Mouse (Mus musculus): ENCODE data around the gene Smr2. TPM values are rescaled to one million over a fixed set of nuclear protein-coding genes. Genes with fewer than 3 reads are reported as not detected.
"Not testable (repeated sequence)": the region's sequence is repeated elsewhere in the genome, so short reads cannot be mapped to it uniquely, and the experiment has no call there.

Smr2 gene
- total RNA-seq (2015) (not detected in 2 replicates), total RNA-seq (2017) (not detected in 2 replicates)

DNA sequence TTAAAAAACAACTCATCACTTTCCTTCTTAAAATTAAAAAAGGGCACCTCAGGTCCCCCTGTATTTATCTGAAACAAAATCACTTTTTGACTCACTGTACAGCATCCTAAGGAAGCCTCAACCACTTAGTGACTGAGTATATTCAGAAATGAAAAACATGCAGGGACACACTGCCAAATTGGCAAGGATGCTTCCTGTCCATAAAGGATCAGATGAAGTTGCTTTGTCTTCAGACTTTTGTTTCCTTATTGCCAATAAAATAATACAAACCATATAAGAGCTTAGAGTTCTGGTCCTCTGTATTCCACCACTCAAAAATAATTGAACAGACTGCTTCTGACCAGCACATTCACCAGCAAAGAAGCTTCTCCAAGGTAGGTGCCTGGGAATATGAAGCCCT is at the start of gene Smr2:
TSS of gene Smr2 (plus strand) at position 301 of the 400 bp plus-strand sequence.
- not testable (repeated sequence) for ATAC-seq (replicated peaks; ENCODE audit: poor library complexity)

DNA sequence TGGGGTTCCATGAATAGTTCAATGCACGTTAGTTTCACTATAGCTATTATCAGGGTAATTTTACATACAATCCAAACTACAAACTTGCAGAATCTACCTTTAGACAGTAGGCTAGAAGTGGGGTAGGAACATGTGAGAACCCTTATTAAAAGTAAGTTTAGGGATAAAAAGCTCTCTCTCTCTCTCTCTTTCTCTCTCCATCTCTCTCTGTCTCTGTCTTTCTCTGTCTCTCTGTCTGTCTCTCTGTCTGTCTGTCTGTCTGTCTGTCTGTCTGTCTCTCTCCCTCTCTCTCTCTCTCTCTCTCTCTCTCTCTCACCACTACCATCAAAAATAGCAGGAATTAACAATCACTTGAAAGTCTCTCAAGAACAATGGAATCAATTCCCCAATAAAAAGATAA is 25.1 kb downstream of the Smr2 start, which contains the start of gene Gm11116:
TSS of gene Gm11116 (minus strand) at position 101 of the 400 bp plus-strand sequence.
- ATAC-seq (replicated peaks; ENCODE audit: poor library complexity): no peak

DNA sequence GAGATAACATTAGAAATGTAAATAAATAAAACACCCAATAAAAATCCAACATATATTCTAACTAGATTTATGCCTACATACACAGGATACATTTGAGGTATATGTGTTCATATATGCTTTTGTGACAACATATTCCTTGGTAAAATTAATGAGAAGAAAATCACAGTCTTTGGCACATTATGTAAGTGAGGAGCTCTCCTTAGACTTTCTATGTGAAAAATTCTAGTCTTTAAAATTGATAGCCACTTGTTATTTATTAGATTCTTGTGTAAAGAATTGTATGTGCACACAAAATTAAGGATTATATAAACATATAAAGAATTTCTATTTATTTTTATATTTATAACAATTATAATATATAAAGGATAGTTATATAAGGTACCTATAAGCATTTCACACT is 67.6 kb downstream of the Smr2 start, which contains the start of gene Gm11115:
TSS of gene Gm11115 (minus strand) at position 101 of the 400 bp plus-strand sequence.
- no peak for ATAC-seq (replicated peaks; ENCODE audit: poor library complexity)

Other genes with a start within 250 kb of the Smr2 start
- not detected in 2 replicates for gene Odam, start 201.5 kb upstream of the Smr2 start, total RNA-seq (2015)
- not detected in 2 replicates for gene Odam, start 201.5 kb upstream of the Smr2 start, total RNA-seq (2017)
- gene Csn3, start 161.0 kb upstream of the Smr2 start, total RNA-seq (2015): not detected in 2 replicates
- not detected in 2 replicates for gene Csn3, start 161.0 kb upstream of the Smr2 start, total RNA-seq (2017)
- gene 2310003L06Rik, start 117.1 kb upstream of the Smr2 start, total RNA-seq (2015): not detected in 2 replicates
- gene 2310003L06Rik, start 117.1 kb upstream of the Smr2 start, total RNA-seq (2017): not detected in 2 replicates
- not detected in 2 replicates for gene Gm28434, start 117.0 kb upstream of the Smr2 start, total RNA-seq (2015)
- not detected in 2 replicates for gene Gm28434, start 117.0 kb upstream of the Smr2 start, total RNA-seq (2017)
- gene Cabs1, start 107.1 kb upstream of the Smr2 start, total RNA-seq (2015): not detected in 2 replicates
- not detected in 2 replicates for gene Cabs1, start 107.1 kb upstream of the Smr2 start, total RNA-seq (2017)
- gene Smr3a, start 84.0 kb upstream of the Smr2 start, total RNA-seq (2015): not detected in 2 replicates
- gene Smr3a, start 84.0 kb upstream of the Smr2 start, total RNA-seq (2017): not detected in 2 replicates
- gene Gm11116, start 25.0 kb downstream of the Smr2 start, total RNA-seq (2015): not detected in 2 replicates
- not detected in 2 replicates for gene Gm11116, start 25.0 kb downstream of the Smr2 start, total RNA-seq (2017)
- gene Gm11115, start 67.5 kb downstream of the Smr2 start, total RNA-seq (2015): not detected in 2 replicates
- gene Gm11115, start 67.5 kb downstream of the Smr2 start, total RNA-seq (2017): not detected in 2 replicates
- gene Gm7714, start 182.4 kb downstream of the Smr2 start, total RNA-seq (2015): not detected in 2 replicates
- not detected in 2 replicates for gene Gm7714, start 182.4 kb downstream of the Smr2 start, total RNA-seq (2017)
- not detected in 2 replicates for gene Prol1, start 230.8 kb downstream of the Smr2 start, total RNA-seq (2015)
- not detected in 2 replicates for gene Prol1, start 230.8 kb downstream of the Smr2 start, total RNA-seq (2017)